Mouse (Mus musculus) brain, adult 2 months (tissue): ENCODE measurements at regions not wholly inside any gene's neighbourhood (a gene's known extent, or its start where the extent isn't known, plus 50 kb on each side); places are given as distances from the start of the nearest gene placed in this dataset.

Experiments
- DNase-seq: peaks from one replicate; pipeline ENCODE4 v3.0.0; 2011; ENCODE audit warnings: low read depth, low spot score

GRCm38 (mm10) chr17:52196811-52197210, 363.7 kb upstream of the Satb1 start:
- peak; percentile 27 for DNase-seq

GRCm38 (mm10) chr17:52195804-52196203, 362.7 kb upstream of the Satb1 start:
- peak; percentile 83 for DNase-seq

- DNase-seq, result peak; percentile 36
These were observed 358.1 kb upstream of the Satb1 start for GRCm38 (mm10) chr17:52191064-52191682.

DNA sequence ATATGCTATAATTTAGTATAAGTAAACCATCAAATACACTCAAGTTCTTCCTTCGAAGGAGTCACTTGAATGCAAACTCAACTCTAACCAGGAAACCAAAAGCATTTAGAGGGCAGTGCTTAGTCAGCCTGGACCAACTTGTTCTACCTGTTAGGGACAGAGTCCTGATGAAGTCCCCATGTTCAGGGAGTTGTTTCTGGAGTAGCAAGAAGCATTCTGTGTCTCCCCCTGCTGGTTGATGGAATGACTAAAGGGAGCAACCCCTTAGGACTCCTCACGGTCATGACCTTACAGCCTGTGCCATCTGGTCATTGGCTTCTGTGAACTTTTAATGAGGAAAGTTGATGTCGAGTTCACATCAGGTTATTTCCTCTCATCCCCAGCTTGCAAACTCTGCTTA, 349.6 kb upstream of the Satb1 start:
- DNase-seq, result peak; percentile 57

- no peak for DNase-seq
These were observed 344.9 kb upstream of the Satb1 start for GRCm38 (mm10) chr17:52177996-52178395.

- DNase-seq, result peak; percentile 33
These were observed 335.2 kb upstream of the Satb1 start for GRCm38 (mm10) chr17:52168076-52168838.

DNA sequence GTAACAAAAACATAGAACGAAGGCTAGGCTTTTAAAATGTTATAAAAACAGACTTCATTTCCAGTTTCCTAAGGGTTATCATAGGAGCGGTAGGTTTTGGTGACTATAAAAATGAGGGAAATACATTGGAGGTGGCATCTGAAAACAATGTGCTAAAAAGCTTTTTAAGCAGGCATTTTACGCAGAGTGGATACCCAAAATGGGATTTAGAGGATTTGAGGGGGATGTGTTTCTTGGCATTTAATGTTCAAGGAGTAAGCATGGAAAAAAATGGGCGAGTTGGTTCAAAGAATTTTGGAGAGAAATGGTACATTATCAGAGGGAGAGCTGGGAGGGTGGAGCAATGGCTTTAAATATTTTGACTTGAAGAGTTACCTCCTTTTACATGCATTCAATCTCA, 334.6 kb upstream of the Satb1 start:
- peak; percentile 30 for DNase-seq

DNA sequence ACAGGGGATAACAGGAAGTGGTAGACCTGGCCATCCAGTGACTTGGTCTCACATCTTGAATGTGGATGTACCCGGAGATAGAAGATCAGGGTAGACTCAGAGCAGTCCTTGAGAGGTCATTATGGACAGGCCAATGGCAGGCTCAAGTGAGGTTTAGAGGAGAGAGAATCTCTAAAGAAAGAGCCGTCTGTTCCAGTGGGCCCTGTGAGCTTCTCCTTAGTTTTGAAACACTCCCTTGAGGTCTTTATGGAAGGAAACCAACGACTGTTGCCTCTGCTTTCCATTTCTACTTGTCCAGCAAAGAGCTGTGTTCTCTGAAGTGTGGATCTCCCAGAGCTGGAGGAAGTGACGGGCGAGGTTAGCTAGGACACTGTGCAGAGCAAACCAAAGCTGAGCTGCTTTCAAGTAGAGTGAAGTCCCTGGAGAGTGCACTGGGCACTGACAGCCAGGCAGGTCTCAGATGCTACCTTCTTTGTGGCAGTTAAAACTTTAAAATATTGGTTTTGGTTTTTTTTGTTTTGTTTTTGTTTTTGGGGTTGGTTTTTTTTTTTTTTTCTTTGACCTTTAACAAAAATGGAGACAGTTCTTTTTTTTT, 332.9 kb upstream of the Satb1 start:
- DNase-seq, result no peak

DNA sequence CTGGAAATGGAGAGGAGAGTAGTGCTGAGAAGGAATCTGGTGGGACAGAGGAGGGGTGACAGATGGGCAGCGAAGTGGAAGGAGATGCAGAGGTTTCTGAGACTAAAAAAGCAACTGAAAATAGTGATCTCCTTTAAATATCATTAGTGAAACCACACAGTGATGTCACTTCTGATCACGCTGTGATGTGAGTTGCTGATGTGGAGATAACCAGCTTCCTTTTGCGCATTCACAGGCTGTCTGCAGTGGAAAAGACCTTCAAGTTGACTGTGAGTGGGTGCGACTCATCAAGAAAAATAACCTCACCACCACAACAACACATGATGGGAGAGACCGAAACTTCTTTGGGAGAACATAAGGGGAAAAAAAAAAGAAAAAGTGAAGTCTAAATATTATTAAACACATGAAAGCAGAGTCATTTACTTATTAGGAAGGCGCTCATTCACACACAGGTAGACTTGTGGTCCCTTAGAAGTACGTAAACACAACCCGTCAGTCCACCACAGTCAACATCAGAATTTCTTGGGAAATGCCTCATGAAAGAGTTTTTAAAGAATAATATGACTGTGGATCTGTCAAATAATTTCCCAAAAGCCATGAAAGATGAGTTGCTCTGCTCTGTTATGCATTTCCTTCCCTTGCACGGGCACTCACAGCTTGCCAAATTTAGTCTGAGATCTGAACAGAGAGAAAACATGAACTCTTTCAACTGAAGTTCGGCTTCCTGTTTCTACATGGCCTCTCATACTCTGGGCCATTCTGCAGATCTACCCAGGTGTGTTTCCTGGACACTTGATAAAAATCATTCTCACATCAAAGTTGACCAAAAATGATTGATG, 329.7 kb upstream of the Satb1 start:
- no peak for DNase-seq

GRCm38 (mm10) chr17:52150496-52150895, 317.4 kb upstream of the Satb1 start:
- no peak for DNase-seq

- DNase-seq, result no peak
These were observed 316.7 kb upstream of the Satb1 start for GRCm38 (mm10) chr17:52149834-52150233.

DNA sequence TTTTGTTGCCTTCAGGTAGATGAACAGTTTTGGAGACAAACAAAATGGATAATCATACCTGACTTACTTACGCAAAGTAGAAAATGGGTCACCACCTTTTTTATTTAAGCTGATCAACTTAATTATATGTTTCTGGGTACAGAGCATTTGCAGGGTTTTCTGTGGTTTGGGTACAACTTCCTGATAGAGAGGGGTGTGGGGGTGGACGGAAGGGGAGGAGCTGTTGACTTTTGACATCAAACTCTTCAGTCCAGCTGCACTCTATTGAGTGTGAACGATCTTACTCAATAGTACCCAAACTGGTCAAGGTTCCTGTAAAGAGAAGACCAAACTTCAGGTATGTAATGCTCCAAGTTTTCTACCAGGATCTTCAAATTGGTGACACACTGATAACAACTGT, 316.0 kb upstream of the Satb1 start:
- no peak for DNase-seq

DNA sequence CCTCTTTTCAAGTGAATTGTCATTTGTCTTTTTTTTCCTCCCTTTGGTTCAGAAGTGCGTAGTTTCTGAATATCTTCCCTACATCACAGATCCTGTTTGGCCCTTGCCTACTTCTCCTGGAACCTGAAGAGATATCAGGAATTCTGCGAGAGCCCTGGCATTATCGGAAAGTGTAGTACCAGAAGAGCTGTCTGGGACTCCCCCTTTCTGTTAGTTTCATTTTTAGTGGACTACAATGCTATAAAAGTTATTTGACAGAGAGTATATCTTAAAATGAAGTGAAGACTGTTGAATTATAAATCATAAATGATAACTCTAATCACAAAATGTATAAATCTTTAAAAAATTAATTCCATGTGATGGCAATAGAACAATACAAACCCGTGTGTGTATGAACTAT, 270.8 kb upstream of the Satb1 start:
- no peak for DNase-seq

- DNase-seq, result no peak
These were observed 252.7 kb upstream of the Satb1 start for GRCm38 (mm10) chr17:52085834-52086233.

DNA sequence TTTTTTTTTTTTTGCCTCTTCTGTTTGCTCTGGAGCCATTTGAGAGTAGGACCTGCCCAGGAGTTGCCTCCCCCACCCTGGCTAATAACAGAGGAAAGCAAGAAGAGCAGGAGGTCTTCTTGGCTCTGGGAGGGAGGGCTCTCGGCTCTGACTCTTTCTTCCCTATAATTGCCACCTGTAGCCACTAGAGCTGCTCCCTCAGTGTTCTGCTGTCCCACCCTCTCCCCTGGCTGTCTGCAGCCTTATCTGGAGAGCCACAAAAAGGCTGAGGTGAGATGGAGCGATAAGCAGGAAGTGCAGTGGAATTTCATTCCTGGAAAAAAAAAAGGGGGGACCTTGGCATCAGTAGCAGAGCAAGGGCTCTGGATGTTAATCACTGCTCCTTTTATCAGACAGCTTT, 251.4 kb upstream of the Satb1 start:
- no peak for DNase-seq

- no peak for DNase-seq
These were observed 246.2 kb upstream of the Satb1 start for GRCm38 (mm10) chr17:52079316-52079715.

DNA sequence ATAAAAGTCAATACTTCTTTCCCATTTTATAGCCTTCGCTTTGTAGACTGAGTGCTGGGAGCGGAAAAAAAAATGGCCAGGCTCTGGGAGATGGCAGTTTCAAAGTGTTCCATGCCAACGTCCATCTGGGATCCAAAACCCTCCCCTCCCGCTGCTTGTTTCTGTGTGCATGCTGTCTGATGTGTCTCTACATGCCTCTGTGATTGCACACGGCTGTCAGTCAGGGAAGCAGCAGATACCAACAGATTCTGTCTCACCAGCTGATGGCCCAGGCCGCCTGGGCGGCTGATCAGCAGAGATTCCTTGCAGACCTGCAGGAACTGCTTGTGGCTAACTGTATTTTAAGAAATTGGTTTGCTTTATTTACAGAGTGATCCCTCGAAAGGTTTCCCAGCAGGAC, 245.4 kb upstream of the Satb1 start:
- DNase-seq, result peak; percentile 16

GRCm38 (mm10) chr17:52077951-52078350, 244.9 kb upstream of the Satb1 start:
- DNase-seq, result no peak

DNA sequence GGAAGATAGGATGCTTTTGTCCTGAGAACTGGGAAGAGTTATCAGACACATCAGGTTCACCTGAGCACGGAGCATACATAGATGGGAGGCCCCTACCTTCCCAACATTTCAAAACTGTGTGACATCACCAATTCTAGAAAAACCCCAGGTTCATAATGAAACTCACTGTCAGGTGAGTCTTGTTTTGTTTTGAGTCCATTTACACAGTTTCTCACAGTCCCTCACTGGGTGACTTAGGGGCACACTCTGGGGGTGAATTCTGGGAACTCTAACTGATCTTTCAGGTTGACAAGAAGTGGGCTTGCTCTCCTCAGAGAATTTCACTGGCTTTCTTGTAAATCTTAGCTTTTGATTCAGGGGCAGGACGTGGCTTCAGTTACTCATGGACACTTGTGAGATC, 243.7 kb upstream of the Satb1 start:
- DNase-seq, result no peak

GRCm38 (mm10) chr17:52067721-52068120, 234.6 kb upstream of the Satb1 start:
- DNase-seq, result no peak

DNA sequence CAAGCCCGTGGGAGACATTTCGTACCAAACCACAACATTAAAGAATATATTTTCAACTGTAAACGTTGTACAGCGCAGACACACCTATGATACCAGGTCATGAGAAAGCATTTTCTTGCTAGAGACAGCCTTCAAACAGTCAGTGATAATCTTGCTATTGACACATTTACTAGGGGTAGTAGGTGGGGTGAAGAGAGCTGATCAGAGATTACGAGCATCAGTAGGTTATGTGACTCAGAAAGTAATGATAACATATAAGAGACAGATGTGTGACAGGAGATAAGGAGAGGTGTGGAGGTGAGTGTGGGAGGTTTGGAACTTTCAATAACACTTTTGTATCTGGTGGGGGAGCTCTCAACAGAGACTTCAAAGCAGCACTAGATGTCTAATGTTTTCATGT, 231.5 kb upstream of the Satb1 start:
- DNase-seq, result no peak

- DNase-seq, result no peak
These were observed 230.0 kb upstream of the Satb1 start for GRCm38 (mm10) chr17:52063121-52063520.
